Mouse (Mus musculus): ENCODE measurements around the gene Tbxa2r.

Tbxa2r gene

GRCm38 (mm10) chr10:81320550-81321347, 7.8 kb upstream of the Tbxa2r start, which contains the start of gene Cactin:
TSS of gene Cactin (plus strand) at chr10:81321103.
- WGBS, result under 1% methylated on average over 68 of the region's 68 CpGs

GRCm38 (mm10) chr10:81321436-81321835, 7.1 kb upstream of the Tbxa2r start:
- WGBS, result 2% methylated on average over 20 of the region's 20 CpGs

GRCm38 (mm10) chr10:81322444-81322843, 6.1 kb upstream of the Tbxa2r start:
- WGBS, result 91% methylated on average over 27 of the region's 27 CpGs

GRCm38 (mm10) chr10:81323141-81323775, 5.3 kb upstream of the Tbxa2r start:
- 91% methylated on average over 23 of the region's 23 CpGs for WGBS

- WGBS, result 94% methylated on average over 18 of the region's 18 CpGs
Observed at GRCm38 (mm10) chr10:81323791-81324530, 4.6 kb upstream of the Tbxa2r start.

GRCm38 (mm10) chr10:81325176-81325575, 3.4 kb upstream of the Tbxa2r start:
- 95% methylated on average over 21 of the region's 21 CpGs for WGBS

- 93% methylated on average over 18 of the region's 18 CpGs for WGBS
Observed at GRCm38 (mm10) chr10:81325781-81326180, 2.8 kb upstream of the Tbxa2r start.

- 62% methylated on average over 6 of the region's 6 CpGs for WGBS
Observed at GRCm38 (mm10) chr10:81326858-81327257, 1.7 kb upstream of the Tbxa2r start.

- WGBS, result 72% methylated on average over 2 of the region's 2 CpGs
Observed at GRCm38 (mm10) chr10:81327959-81328358, 572 bp upstream of the Tbxa2r start.

GRCm38 (mm10) chr10:81329194-81329975, 854 bp downstream of the Tbxa2r start:
- 67% methylated on average over 10 of the region's 10 CpGs for WGBS

GRCm38 (mm10) chr10:81330007-81330406, 1.5 kb downstream of the Tbxa2r start:
- WGBS, result 68% methylated on average over 4 of the region's 4 CpGs

- WGBS, result 32% methylated on average over 29 of the region's 29 CpGs
Observed at GRCm38 (mm10) chr10:81332277-81332676, 3.7 kb downstream of the Tbxa2r start.

GRCm38 (mm10) chr10:81334324-81334723, 5.8 kb downstream of the Tbxa2r start:
- WGBS, result 84% methylated on average over 11 of the region's 11 CpGs

- WGBS, result 52% methylated on average over 19 of the region's 19 CpGs
Observed at GRCm38 (mm10) chr10:81335393-81336340, 7.1 kb downstream of the Tbxa2r start.

- 97% methylated on average over 4 of the region's 4 CpGs for WGBS
Observed at GRCm38 (mm10) chr10:81336558-81336957, 8.0 kb downstream of the Tbxa2r start.

- WGBS, result 55% methylated on average over 17 of the region's 17 CpGs
Observed at GRCm38 (mm10) chr10:81340551-81341332, 12.2 kb downstream of the Tbxa2r start.

- WGBS, result 42% methylated on average over 16 of the region's 16 CpGs
Observed at GRCm38 (mm10) chr10:81341333-81341949, 12.9 kb downstream of the Tbxa2r start.

GRCm38 (mm10) chr10:81342686-81343505, 14.4 kb downstream of the Tbxa2r start, which contains the start of gene Gipc3:
TSS of gene Gipc3 (minus strand) at chr10:81343266.
- WGBS, result 5% methylated on average over 66 of the region's 67 CpGs

All from cerebral cortex, adult 2 months (tissue).